Mouse (Mus musculus) MEL (cell line): ENCODE results near the gene Frs3.

ENCODE experiments used
- BHLHE40 ChIP-seq: IDR thresholded peaks from 2 replicates; pipeline ENCODE4 v1.6.1; 2012; ENCODE audit warnings: low read depth, mild to moderate bottlenecking, inconsistent platforms, low read length, improper control_type of control experiment, borderline replicate concordance
- CTCF ChIP-seq, 3 experiments: IDR thresholded peaks in 2 of 3; conservative IDR thresholded peaks in 1 of 3; 2 replicates each; pipeline ENCODE4 v1.5.1; 2011 to 2012; ENCODE audit warnings: low read length in 3 of 3, low read depth in 2 of 3, mild to moderate bottlenecking in 2 of 3, improper control_type of control experiment in 1 of 3, inconsistent platforms in 1 of 3, mixed read lengths in 1 of 3, moderate library complexity in 1 of 3; ENCODE audit not compliant: control insufficient read depth in 1 of 3, insufficient read depth in 1 of 3, poor library complexity in 1 of 3, severe bottlenecking in 1 of 3
- EP300 ChIP-seq, 2 experiments: IDR thresholded peaks; 2 replicates each; pipeline ENCODE4 v1.6.1; 2011; ENCODE audit warnings: improper control_type of control experiment in 2 of 2, low read length in 2 of 2, low read depth in 1 of 2, mild to moderate bottlenecking in 1 of 2
- HCFC1 ChIP-seq: IDR thresholded peaks from 2 replicates; pipeline ENCODE4 v1.6.1; 2012; ENCODE audit warnings: low read depth, mild to moderate bottlenecking, inconsistent platforms, low read length, improper control_type of control experiment, moderate library complexity
- JUND ChIP-seq: IDR thresholded peaks from 2 replicates; pipeline ENCODE4 v1.6.1; 2011; ENCODE audit warnings: low read depth, mild to moderate bottlenecking, improper control_type of control experiment, low read length
- MAFK ChIP-seq: IDR thresholded peaks from 2 replicates; pipeline ENCODE4 v1.6.1; 2011; ENCODE audit warnings: low read depth, mild to moderate bottlenecking, low read length, improper control_type of control experiment, borderline replicate concordance
- MAX ChIP-seq: IDR thresholded peaks from 2 replicates; pipeline ENCODE4 v1.6.1; 2011; ENCODE audit warnings: low read length, improper control_type of control experiment
- NRF1 ChIP-seq: IDR thresholded peaks from 2 replicates; pipeline ENCODE4 v1.6.1; 2014; ENCODE audit warnings: low read depth, mild to moderate bottlenecking, inconsistent platforms, low read length, improper control_type of control experiment, moderate library complexity; ENCODE audit not compliant: poor library complexity, insufficient read depth, severe bottlenecking
- POLR2A ChIP-seq, 2 experiments: IDR thresholded peaks; 2 replicates each; pipeline ENCODE4 v1.6.1; 2011 to 2012; ENCODE audit warnings: low read length in 2 of 2, mild to moderate bottlenecking in 2 of 2, control low read depth in 1 of 2, improper control_type of control experiment in 1 of 2, low read depth in 1 of 2, moderate library complexity in 1 of 2; ENCODE audit not compliant: control insufficient read depth in 1 of 2, insufficient read depth in 1 of 2, poor library complexity in 1 of 2
- SIN3A ChIP-seq: IDR thresholded peaks from 2 replicates; pipeline ENCODE4 v1.6.1; 2012; ENCODE audit warnings: low read length, improper control_type of control experiment, inconsistent platforms
- TAL1 ChIP-seq: IDR thresholded peaks from 2 replicates; pipeline ENCODE4 v1.6.1; 2012; ENCODE audit warnings: mild to moderate bottlenecking, inconsistent platforms, low read length, moderate library complexity, mixed read lengths
- UBTF ChIP-seq: IDR thresholded peaks from 2 replicates; pipeline ENCODE4 v1.6.1; 2012; ENCODE audit warnings: low read depth, mild to moderate bottlenecking, inconsistent platforms, low read length, improper control_type of control experiment, moderate library complexity, borderline replicate concordance; ENCODE audit not compliant: insufficient read depth
- USF1 ChIP-seq: IDR thresholded peaks from 2 replicates; pipeline ENCODE4 v1.6.1; 2014; ENCODE audit warnings: low read depth, mild to moderate bottlenecking, inconsistent platforms, low read length, improper control_type of control experiment, moderate library complexity
- ZMIZ1 ChIP-seq: IDR thresholded peaks from 2 replicates; pipeline ENCODE4 v1.6.1; 2012; ENCODE audit warnings: low read depth, mild to moderate bottlenecking, inconsistent platforms, low read length, improper control_type of control experiment, moderate library complexity

GRCm38 (mm10) chr17:47682836-47683235, 6.0 kb upstream of the Frs3 start:
- TF ChIP-seq CTCF (IDR thresholded peaks at IDR 0.05 in 2 of 3, conservative IDR thresholded peaks at IDR 0.05 in 1 of 3; ENCODE audit: control insufficient read depth in 1 of 3, insufficient read depth in 1 of 3, low read depth in 2 of 3, low read length in 3 of 3, poor library complexity in 1 of 3, severe bottlenecking in 1 of 3) (no peak), TAL1 (no peak), EP300 (IDR thresholded peaks at IDR 0.05; ENCODE audit: low read depth in 1 of 2, low read length in 2 of 2) (peak in 1 of 2 experiments; percentile 48; a peak in 1 of 4 replicates), POLR2A (IDR thresholded peaks at IDR 0.05; ENCODE audit: control insufficient read depth in 1 of 2, insufficient read depth in 1 of 2, low read depth in 1 of 2, low read length in 2 of 2, poor library complexity in 1 of 2) (no peak), ZMIZ1 (no peak), MAX (no peak), HCFC1 (no peak), NRF1 (no peak), JUND (no peak), UBTF (no peak), SIN3A (no peak), MAFK (no peak), USF1 (no peak), BHLHE40 (no peak)
